Mouse (Mus musculus) 3134 (cell line): ENCODE results near the gene Exoc3.

Experiments used
- DNase-seq: peaks from one replicate; pipeline ENCODE4 v3.0.0-alpha.2; 2011; ENCODE audit warnings: low spot score; ENCODE audit not compliant: insufficient read length; ENCODE audit errors: extremely low read depth

Exoc3 gene

GRCm38 (mm10) chr13:74208317-74208985 lies at the start of gene Exoc3:
Gene Exoc3, minus strand, starts transcription at chr13:74208732.
- DNase-seq: peak; percentile 93

- no peak for DNase-seq
Measured at GRCm38 (mm10) chr13:74246494-74246893, 38.0 kb upstream of the Exoc3 start.

- DNase-seq: no peak
Measured at GRCm38 (mm10) chr13:74245899-74246231, 37.3 kb upstream of the Exoc3 start.

GRCm38 (mm10) chr13:74245214-74245898 lies 36.8 kb upstream of the Exoc3 start:
- peak; percentile 63 for DNase-seq

- DNase-seq: no peak
Measured at GRCm38 (mm10) chr13:74237574-74237973, 29.0 kb upstream of the Exoc3 start.

DNA sequence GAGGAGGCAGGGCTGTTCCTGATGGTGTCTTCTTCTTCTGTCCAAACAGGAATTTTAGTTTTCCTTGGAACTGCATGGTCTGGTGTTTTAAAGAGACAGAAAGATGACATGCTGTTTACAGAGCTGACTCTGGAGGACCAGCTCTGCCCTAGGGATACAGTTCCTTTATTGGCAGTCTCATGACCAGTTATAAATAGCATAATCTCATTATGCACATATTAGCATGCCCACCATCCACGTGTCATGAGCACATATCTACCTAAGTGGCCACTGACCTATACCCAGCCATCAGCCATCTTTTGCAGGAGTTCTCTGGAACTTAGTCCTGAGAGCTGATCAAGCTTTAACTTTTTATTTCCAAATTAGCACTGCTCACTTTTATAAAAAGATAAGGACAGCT lies 12.1 kb upstream of the Exoc3 start:
- no peak for DNase-seq

DNA sequence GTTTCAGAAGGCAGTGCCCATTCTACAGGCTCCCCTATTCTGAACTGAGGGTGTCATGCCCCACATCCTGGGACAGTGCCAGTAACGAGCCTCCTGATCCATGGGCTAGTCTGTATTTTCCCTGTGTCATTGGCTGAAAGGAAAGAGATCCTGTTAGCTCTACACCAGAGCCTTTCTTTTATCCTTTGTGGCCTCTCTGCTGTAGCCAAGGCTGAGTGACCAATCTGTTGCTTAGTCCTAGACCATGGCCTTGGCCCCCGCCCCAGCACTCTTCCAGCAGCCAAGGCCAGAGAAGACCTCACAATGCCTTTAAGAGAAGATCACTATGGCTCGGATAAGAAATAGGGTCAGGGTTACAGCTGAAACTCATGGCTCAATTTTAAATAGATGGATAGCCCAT lies 9.9 kb upstream of the Exoc3 start:
- DNase-seq: no peak

DNA sequence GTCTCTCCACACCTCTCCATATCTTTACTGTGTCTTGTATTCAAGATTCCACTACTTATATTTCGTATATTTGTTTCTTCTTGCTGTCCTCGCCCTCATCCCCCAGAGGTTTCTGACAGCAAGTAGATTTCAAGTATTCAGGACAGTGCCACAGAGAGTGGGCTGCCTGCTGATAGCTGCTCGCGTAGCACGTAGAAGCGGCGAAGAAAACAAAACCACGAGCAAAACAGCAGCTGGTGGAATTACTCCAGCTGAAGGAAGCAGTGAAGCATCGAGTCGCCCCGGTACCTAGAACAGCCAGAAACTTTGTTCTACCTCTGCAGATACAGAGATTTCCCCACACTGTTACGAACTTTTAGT lies 434 bp upstream of the Exoc3 start:
- no peak for DNase-seq

DNA sequence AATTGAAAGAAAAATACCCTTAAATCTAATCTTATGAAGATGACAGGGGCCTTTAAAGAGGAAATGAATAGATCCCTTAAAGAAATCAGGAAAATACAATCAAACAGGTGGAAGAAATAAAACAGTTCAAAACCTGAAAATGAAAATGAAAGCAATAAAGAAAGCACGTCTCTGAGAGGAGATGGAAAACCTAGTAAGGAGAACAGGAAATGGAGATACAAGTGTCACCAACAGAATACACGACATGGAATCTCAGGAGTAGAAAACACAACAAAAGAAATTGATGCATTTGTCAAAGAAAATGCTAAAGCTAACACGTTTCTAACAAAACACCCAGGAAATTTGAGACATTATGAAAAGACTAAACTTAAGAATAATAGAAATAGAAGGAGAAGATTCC lies 12.1 kb downstream of the Exoc3 start:
- DNase-seq: no peak

- no peak for DNase-seq
Measured at GRCm38 (mm10) chr13:74192613-74193012, 15.9 kb downstream of the Exoc3 start.

- no peak for DNase-seq
Measured at GRCm38 (mm10) chr13:74183011-74183695, 25.4 kb downstream of the Exoc3 start.

DNA sequence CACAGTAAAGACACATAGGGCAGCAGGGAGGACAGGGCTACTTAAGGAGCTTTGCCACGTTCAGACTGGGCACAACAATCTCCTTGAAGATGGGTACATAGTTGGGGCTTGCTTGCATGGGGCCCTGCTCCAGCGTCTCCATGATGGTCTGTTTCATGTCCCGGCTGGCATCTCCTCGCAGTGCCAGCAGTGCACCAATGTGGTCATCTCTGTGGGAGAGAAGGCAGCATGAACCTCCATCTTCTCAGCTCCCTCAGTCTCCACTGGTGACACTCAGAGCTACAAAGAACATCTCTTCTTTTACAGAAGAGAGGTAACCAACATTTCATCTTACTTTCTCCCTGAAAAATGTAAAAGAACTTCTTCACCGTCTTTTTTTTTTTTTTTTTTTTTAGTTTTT lies 36.5 kb downstream of the Exoc3 start:
- no peak for DNase-seq

- no peak for DNase-seq
Measured at GRCm38 (mm10) chr13:74169446-74170164, 38.9 kb downstream of the Exoc3 start.

DNA sequence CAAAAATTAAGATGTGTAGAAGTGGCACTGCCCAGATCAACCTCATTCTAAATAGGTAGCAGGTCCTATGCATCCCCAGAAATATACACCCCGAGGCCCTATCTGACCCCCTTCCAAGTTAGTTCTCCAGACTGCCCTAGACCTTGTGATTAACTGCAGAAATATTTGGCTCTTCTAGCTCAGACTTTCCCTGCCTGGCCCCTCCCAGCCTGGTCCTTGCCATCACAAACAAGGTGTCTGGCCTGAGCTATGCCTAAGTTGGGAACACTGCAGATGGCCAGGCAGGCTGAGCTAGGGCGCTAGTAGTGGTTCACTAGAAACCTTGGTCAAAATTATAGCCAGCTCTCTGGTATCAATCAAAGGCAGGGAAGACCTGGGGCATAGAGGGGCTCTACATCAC lies 41.0 kb downstream of the Exoc3 start:
- DNase-seq: peak; percentile 57

- DNase-seq: no peak
Measured at GRCm38 (mm10) chr13:74167057-74167413, 41.5 kb downstream of the Exoc3 start.

- DNase-seq: no peak
Measured at GRCm38 (mm10) chr13:74166348-74167056, 42.0 kb downstream of the Exoc3 start.

DNA sequence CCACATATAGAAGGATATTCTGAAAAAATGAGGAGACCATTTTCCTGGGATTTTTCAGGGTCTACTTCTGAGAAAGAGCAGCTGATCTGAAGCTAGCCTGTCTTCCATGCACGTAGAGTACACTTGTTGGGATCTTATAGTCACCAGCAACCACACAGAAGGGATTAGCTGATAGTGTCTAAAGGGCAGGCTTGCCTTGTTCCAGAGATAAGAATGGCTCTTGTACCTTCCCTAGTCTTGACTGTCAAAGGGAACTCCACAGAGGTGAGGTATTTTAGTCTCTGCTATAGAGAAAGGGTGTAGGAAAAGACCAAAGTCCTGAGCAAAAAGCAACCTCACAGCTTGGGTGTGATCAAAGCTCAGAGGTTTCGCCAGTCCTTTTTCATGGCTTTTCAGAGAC lies 61.2 kb downstream of the Exoc3 start:
- DNase-seq: no peak

DNA sequence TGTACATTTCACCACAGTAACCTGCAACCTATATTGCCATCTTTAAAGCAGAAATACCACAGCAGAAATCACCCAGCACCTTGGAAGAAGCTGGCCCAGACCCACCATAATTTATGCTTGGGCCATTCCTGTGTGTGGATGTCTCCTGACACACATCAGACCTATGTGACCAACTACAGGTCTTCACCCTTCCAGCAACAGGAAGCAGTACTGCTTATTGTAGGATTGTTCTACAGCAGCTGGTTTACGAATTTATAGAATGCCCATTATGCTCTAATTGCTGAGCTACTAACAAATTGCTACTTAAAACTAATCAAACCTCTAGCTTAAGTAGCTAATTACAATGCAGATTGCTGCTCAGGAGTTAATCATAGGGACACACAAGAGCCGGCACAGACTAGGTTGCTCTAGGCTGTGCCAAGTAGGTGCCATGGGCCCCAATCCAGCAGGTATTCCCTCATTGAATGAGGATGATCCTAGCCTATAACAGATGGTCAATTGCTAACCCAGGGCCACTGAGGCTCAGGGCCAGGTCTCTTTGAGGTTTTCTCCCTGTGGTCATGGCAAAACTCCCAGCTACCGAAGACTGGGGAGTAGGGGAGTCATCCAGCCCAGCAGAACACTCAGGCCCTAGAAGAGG lies 62.4 kb downstream of the Exoc3 start:
- DNase-seq: no peak

GRCm38 (mm10) chr13:74144120-74144884 lies 64.2 kb downstream of the Exoc3 start:
- no peak for DNase-seq

DNA sequence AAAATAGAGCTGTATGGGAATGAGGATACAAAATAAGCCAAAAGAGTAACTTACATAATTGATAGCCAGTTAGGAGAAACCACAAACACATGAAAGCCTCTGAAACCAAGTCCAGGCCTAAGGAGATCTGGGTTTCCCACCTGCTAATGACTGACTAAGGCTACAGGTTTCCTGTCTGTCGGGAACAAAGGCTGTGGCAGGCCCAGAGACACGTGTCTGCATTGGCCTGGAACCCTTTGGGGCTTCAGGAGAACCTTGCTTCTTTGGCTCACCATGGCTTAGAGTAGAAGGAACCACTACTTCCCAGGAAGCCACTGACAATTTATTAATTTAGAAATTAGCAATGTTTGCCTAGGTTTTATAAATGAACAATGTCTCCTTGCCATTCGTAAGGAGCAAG lies 65.2 kb downstream of the Exoc3 start:
- DNase-seq: no peak
